Mouse (Mus musculus): Measurements from ENCODE around the gene Chst15. TPM values are rescaled to one million over a fixed set of nuclear protein-coding genes. Genes with fewer than 3 reads are reported as not detected.
A peak's percentile ranks its signal among the peaks of the same experiment; 100 is the strongest.

The Chst15 gene
- polyA plus RNA-seq, 1 experiment from 2014 or later = 13.6 TPM

GRCm38 (mm10) chr7:132247091-132247490 lies 69.9 kb downstream of the Chst15 start:
- no peak for ATAC-seq
- WGBS = 42% methylated on average over 5 of the region's 5 CpGs
- Histone ChIP-seq H3K9ac (peak overlapping the region; percentile 37), H3K4me2 (peak overlapping the region; percentile 47), H3K27ac (peak overlapping the region; percentile 94), H3K4me3 (no peak overlapping the region), H3K9me3 (replicated peaks) (no peaks in the 10 kb centered on the region), H3K4me1 (peaks cover 41% of the 10 kb centered on the region), H3K36me3 (ENCODE audit: poor library complexity, severe bottlenecking) (peaks cover 15% of the 10 kb centered on the region), H3K27me3 (no peaks in the 10 kb centered on the region)

GRCm38 (mm10) chr7:132245730-132246129 lies 71.3 kb downstream of the Chst15 start:
- Histone ChIP-seq H3K27me3 (no peaks in the 10 kb centered on the region), H3K4me2 (no peak overlapping the region), H3K9ac (no peak overlapping the region), H3K4me3 (no peak overlapping the region), H3K27ac (peak overlapping the region; percentile 94; the same call in 1 of the 2 replicates), H3K4me1 (peaks cover 38% of the 10 kb centered on the region), H3K36me3 (ENCODE audit: poor library complexity, severe bottlenecking) (peaks cover 28% of the 10 kb centered on the region), H3K9me3 (replicated peaks) (no peaks in the 10 kb centered on the region)
- no peak for ATAC-seq
- 90% methylated on average over 6 of the region's 6 CpGs for WGBS

GRCm38 (mm10) chr7:132244637-132245036 lies 72.4 kb downstream of the Chst15 start:
- no peak overlapping the region for H3K27ac ChIP-seq
- peaks cover 38% of the 10 kb centered on the region for H3K4me1 ChIP-seq
- no peak overlapping the region for H3K4me3 ChIP-seq
- no peak for ATAC-seq
- H3K27me3 ChIP-seq = no peaks in the 10 kb centered on the region
- no peaks in the 10 kb centered on the region for H3K9me3 ChIP-seq (replicated peaks)
- peaks cover 34% of the 10 kb centered on the region for H3K36me3 ChIP-seq (ENCODE audit: poor library complexity, severe bottlenecking)
- H3K9ac ChIP-seq = no peak overlapping the region
- WGBS = 92% methylated on average over 14 of the region's 14 CpGs
- no peak overlapping the region for H3K4me2 ChIP-seq

GRCm38 (mm10) chr7:132243225-132243624 lies 73.8 kb downstream of the Chst15 start:
- WGBS = 88% methylated on average over 5 of the region's 5 CpGs
- Histone ChIP-seq H3K4me1 (peaks cover 25% of the 10 kb centered on the region), H3K27me3 (no peaks in the 10 kb centered on the region), H3K27ac (no peak overlapping the region), H3K36me3 (ENCODE audit: poor library complexity, severe bottlenecking) (peaks cover 41% of the 10 kb centered on the region), H3K4me3 (no peak overlapping the region), H3K4me2 (no peak overlapping the region), H3K9ac (no peak overlapping the region), H3K9me3 (replicated peaks) (no peaks in the 10 kb centered on the region)
- ATAC-seq = no peak

GRCm38 (mm10) chr7:132242617-132243141 lies 74.3 kb downstream of the Chst15 start:
- no peak overlapping the region for H3K9ac ChIP-seq
- no peak overlapping the region for H3K4me2 ChIP-seq
- peaks cover 19% of the 10 kb centered on the region for H3K4me1 ChIP-seq
- H3K36me3 ChIP-seq (ENCODE audit: poor library complexity, severe bottlenecking) = peaks cover 46% of the 10 kb centered on the region
- 68% methylated on average over 4 of the region's 4 CpGs for WGBS
- H3K27ac ChIP-seq = no peak overlapping the region
- peak; percentile 42; the same call in 1 of the 2 replicates for ATAC-seq
- no peak overlapping the region for H3K4me3 ChIP-seq
- no peaks in the 10 kb centered on the region for H3K27me3 ChIP-seq
- H3K9me3 ChIP-seq (replicated peaks) = no peaks in the 10 kb centered on the region

- 83% methylated on average over 3 of the region's 3 CpGs for WGBS
- 0 out of 2 replicates have a peak, but pooled peaks cover 8% of the 10 kb centered on the region for H3K4me1 ChIP-seq
- ATAC-seq = no peak
- peaks cover 45% of the 10 kb centered on the region for H3K36me3 ChIP-seq (ENCODE audit: poor library complexity, severe bottlenecking)
- no peak overlapping the region for H3K9ac ChIP-seq
- H3K4me2 ChIP-seq = no peak overlapping the region
- H3K4me3 ChIP-seq = no peak overlapping the region
- H3K27me3 ChIP-seq = no peaks in the 10 kb centered on the region
- H3K27ac ChIP-seq = no peak overlapping the region
- no peaks in the 10 kb centered on the region for H3K9me3 ChIP-seq (replicated peaks)
These were observed 78.1 kb downstream of the Chst15 start for GRCm38 (mm10) chr7:132238921-132239320.

- Histone ChIP-seq H3K36me3 (ENCODE audit: poor library complexity, severe bottlenecking) (peaks cover 41% of the 10 kb centered on the region), H3K27me3 (no peaks in the 10 kb centered on the region), H3K4me1 (0 out of 2 replicates have a peak, but pooled peaks cover 8% of the 10 kb centered on the region), H3K9me3 (replicated peaks) (no peaks in the 10 kb centered on the region), H3K9ac (no peak overlapping the region), H3K4me2 (no peak overlapping the region), H3K27ac (no peak overlapping the region), H3K4me3 (no peak overlapping the region)
- WGBS = 86% methylated on average over 4 of the region's 4 CpGs
- no peak for ATAC-seq
These were observed 79.8 kb downstream of the Chst15 start for GRCm38 (mm10) chr7:132237191-132237590.

- no peak overlapping the region for H3K4me3 ChIP-seq
- WGBS = 79% methylated on average over 8 of the region's 8 CpGs
- 0 out of 2 replicates have a peak, but pooled peaks cover 8% of the 10 kb centered on the region for H3K4me1 ChIP-seq
- no peak overlapping the region for H3K4me2 ChIP-seq
- no peak overlapping the region for H3K27ac ChIP-seq
- H3K9ac ChIP-seq = no peak overlapping the region
- H3K27me3 ChIP-seq = no peaks in the 10 kb centered on the region
- peaks cover 37% of the 10 kb centered on the region for H3K36me3 ChIP-seq (ENCODE audit: poor library complexity, severe bottlenecking)
- no peaks in the 10 kb centered on the region for H3K9me3 ChIP-seq (replicated peaks)
- ATAC-seq = no peak
These were observed 80.2 kb downstream of the Chst15 start for GRCm38 (mm10) chr7:132236789-132237188.

- Histone ChIP-seq H3K4me3 (no peak overlapping the region), H3K27me3 (no peaks in the 10 kb centered on the region), H3K9ac (no peak overlapping the region), H3K4me1 (0 out of 2 replicates have a peak, but pooled peaks cover 8% of the 10 kb centered on the region), H3K4me2 (no peak overlapping the region), H3K9me3 (replicated peaks) (no peaks in the 10 kb centered on the region), H3K27ac (no peak overlapping the region), H3K36me3 (ENCODE audit: poor library complexity, severe bottlenecking) (peaks cover 18% of the 10 kb centered on the region)
- ATAC-seq = no peak
- 67% methylated on average over 3 of the region's 3 CpGs for WGBS
These were observed 82.8 kb downstream of the Chst15 start for GRCm38 (mm10) chr7:132234250-132234649.

GRCm38 (mm10) chr7:132233732-132234131 lies 83.3 kb downstream of the Chst15 start:
- WGBS = 84% methylated on average over 4 of the region's 4 CpGs
- H3K27ac ChIP-seq = no peak overlapping the region
- no peaks in the 10 kb centered on the region for H3K9me3 ChIP-seq (replicated peaks)
- 0 out of 2 replicates have a peak, but pooled peaks cover 8% of the 10 kb centered on the region for H3K4me1 ChIP-seq
- no peak for ATAC-seq
- H3K4me3 ChIP-seq = no peak overlapping the region
- H3K4me2 ChIP-seq = no peak overlapping the region
- peaks cover 15% of the 10 kb centered on the region for H3K36me3 ChIP-seq (ENCODE audit: poor library complexity, severe bottlenecking)
- H3K9ac ChIP-seq = no peak overlapping the region
- H3K27me3 ChIP-seq = no peaks in the 10 kb centered on the region

- Histone ChIP-seq H3K9me3 (replicated peaks) (no peaks in the 10 kb centered on the region), H3K27me3 (no peaks in the 10 kb centered on the region), H3K9ac (no peak overlapping the region), H3K27ac (no peak overlapping the region), H3K36me3 (ENCODE audit: poor library complexity, severe bottlenecking) (peaks cover 11% of the 10 kb centered on the region), H3K4me1 (0 out of 2 replicates have a peak, but pooled peaks cover 8% of the 10 kb centered on the region), H3K4me2 (no peak overlapping the region), H3K4me3 (no peak overlapping the region)
- WGBS = 58% methylated on average over 2 of the region's 2 CpGs
- ATAC-seq = no peak
These were observed 84.1 kb downstream of the Chst15 start for GRCm38 (mm10) chr7:132232937-132233336.

- H3K36me3 ChIP-seq (ENCODE audit: poor library complexity, severe bottlenecking) = no peaks in the 10 kb centered on the region
- 0 out of 2 replicates have a peak, but pooled peaks cover 2% of the 10 kb centered on the region for H3K4me1 ChIP-seq
- H3K4me2 ChIP-seq = no peak overlapping the region
- no peaks in the 10 kb centered on the region for H3K27me3 ChIP-seq
- no peaks in the 10 kb centered on the region for H3K9me3 ChIP-seq (replicated peaks)
- H3K4me3 ChIP-seq = no peak overlapping the region
- no peak for ATAC-seq
- H3K27ac ChIP-seq = no peak overlapping the region
- 94% methylated on average over 3 of the region's 3 CpGs for WGBS
- no peak overlapping the region for H3K9ac ChIP-seq
These were observed 85.6 kb downstream of the Chst15 start for GRCm38 (mm10) chr7:132231476-132231875.

- no peak for ATAC-seq
- H3K9me3 ChIP-seq (replicated peaks) = no peaks in the 10 kb centered on the region
- no peak overlapping the region for H3K27ac ChIP-seq
- no peaks in the 10 kb centered on the region for H3K27me3 ChIP-seq
- H3K4me2 ChIP-seq = no peak overlapping the region
- 0 out of 2 replicates have a peak, but pooled peaks cover 2% of the 10 kb centered on the region for H3K4me1 ChIP-seq
- no peaks in the 10 kb centered on the region for H3K36me3 ChIP-seq (ENCODE audit: poor library complexity, severe bottlenecking)
- H3K4me3 ChIP-seq = no peak overlapping the region
- 85% methylated on average over 3 of the region's 3 CpGs for WGBS
- H3K9ac ChIP-seq = no peak overlapping the region
These were observed 86.1 kb downstream of the Chst15 start for GRCm38 (mm10) chr7:132230961-132231360.
